Mouse (Mus musculus) liver, embryonic 12.5 days (tissue): ENCODE results near the gene Mmp21. TPM values are rescaled to one million over a fixed set of nuclear protein-coding genes. Genes with fewer than 3 reads are reported as not detected.

Source experiments
- ATAC-seq: fragments of 200-750 bp; cut with Nextera tagmentation; 2 replicates; pipeline ENCODE4 v1.8.0; 2017; ENCODE audit warnings: moderate number of reproducible peaks, mild to moderate bottlenecking, moderate library complexity
- H3K27ac ChIP-seq: fragments of 300-500 bp; sonication (generic); 2 replicates; pipeline ENCODE4 v1.5.1; 2016; ENCODE audit warnings: mild to moderate bottlenecking
- H3K27me3 ChIP-seq: fragments of 300-500 bp; sonication (generic); replicated peaks from 2 replicates; pipeline ENCODE4 v1.6.1; 2016; ENCODE audit warnings: mild to moderate bottlenecking, moderate library complexity
- H3K36me3 ChIP-seq: fragments of 300-500 bp; sonication (generic); 2 replicates; pipeline ENCODE4 v1.6.1; 2016; ENCODE audit warnings: mild to moderate bottlenecking, moderate library complexity
- H3K4me1 ChIP-seq: fragments of 300-500 bp; sonication (generic); 2 replicates; pipeline ENCODE4 v1.6.1; 2016
- H3K4me2 ChIP-seq: fragments of 300-500 bp; sonication (generic); 2 replicates; pipeline ENCODE4 v1.6.1; 2016; ENCODE audit warnings: mild to moderate bottlenecking, moderate library complexity
- H3K4me3 ChIP-seq: fragments of 300-500 bp; sonication (generic); 2 replicates; pipeline ENCODE4 v1.5.1; 2016; ENCODE audit warnings: mild to moderate bottlenecking, moderate library complexity
- H3K9ac ChIP-seq: fragments of 300-500 bp; sonication (generic); 2 replicates; pipeline ENCODE4 v1.6.1; 2016; ENCODE audit warnings: mild to moderate bottlenecking, moderate library complexity
- H3K9me3 ChIP-seq: fragments of 300-500 bp; sonication (generic); replicated peaks from 2 replicates; pipeline ENCODE4 v1.6.1; 2016; ENCODE audit warnings: mild to moderate bottlenecking, moderate library complexity
- WGBS: fragments of 180-500 bp; shearing (Covaris S2); methylation state at CpG from one replicate; pipeline ENCODE4 v1.1.7; 2016; ENCODE audit not compliant: insufficient replicate concordance; 5-methylcytosine and 5-hydroxymethylcytosine counted together
- polyA plus RNA-seq: library from polyadenylated mRNA; unstranded; fragments of >200 nt; fragmentation: Nextera tagmentation; extraction: Ambion mirVana; gene quantifications from 2 replicates; pipeline ENCODE4 v1.2.1, GENCODE M21; 2016

Mmp21 gene
- polyA plus RNA-seq, 1 experiment from 2014 or later = not detected

DNA sequence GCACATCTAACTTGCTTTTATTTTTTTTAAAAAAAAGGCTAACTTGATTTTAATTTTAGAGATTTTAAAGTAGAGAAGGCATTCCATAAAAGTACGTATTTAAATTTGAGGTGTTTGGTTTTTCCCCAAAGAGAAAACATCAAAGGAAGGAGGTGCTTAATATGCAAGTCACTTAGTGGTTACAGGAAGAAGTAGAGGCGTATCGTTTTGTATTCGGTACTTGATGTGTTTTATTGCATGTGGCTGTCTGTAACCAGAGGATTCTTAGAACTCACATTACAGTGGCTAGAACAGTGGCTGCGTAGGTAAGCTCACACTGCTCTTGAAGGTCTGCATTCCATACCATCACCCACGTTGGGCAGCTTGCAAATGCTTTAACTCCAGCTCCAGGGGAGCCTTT, 34.1 kb downstream of the Mmp21 start:
- no peaks in the 10 kb centered on the region for H3K27me3 ChIP-seq
- no peak overlapping the region for H3K4me2 ChIP-seq
- no peak overlapping the region for H3K4me3 ChIP-seq
- H3K4me1 ChIP-seq = no peaks in the 10 kb centered on the region
- H3K36me3 ChIP-seq = peaks cover 96% of the 10 kb centered on the region
- H3K27ac ChIP-seq = no peak overlapping the region
- WGBS = 88% methylated on average over 6 of the region's 6 CpGs
- H3K9me3 ChIP-seq = no peaks in the 10 kb centered on the region
- no peak for ATAC-seq
- no peak overlapping the region for H3K9ac ChIP-seq

DNA sequence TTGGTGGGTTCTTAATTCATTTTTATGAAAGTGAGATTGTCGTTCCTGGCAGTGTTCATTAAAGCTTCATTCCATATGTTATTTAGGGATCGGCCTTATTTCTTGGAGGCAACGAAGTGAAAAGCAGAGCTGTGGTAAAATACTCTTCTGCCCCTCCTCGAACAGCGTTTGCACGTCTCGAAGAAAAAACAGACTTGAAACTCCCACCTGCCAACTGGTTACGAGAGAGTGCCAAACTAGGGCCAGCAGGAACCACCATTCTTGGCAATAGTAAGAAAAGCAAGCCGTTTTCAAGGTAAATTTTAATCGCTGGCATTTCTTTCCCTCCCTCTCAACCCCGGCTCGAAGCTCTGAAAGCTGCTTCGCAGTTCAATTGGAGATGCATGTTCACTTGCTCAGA, 41.0 kb downstream of the Mmp21 start:
- Histone ChIP-seq H3K4me3 (peak overlapping the region; percentile 91), H3K4me2 (peak overlapping the region; percentile 96)
- 88% methylated on average over 13 of the region's 13 CpGs for WGBS

DNA sequence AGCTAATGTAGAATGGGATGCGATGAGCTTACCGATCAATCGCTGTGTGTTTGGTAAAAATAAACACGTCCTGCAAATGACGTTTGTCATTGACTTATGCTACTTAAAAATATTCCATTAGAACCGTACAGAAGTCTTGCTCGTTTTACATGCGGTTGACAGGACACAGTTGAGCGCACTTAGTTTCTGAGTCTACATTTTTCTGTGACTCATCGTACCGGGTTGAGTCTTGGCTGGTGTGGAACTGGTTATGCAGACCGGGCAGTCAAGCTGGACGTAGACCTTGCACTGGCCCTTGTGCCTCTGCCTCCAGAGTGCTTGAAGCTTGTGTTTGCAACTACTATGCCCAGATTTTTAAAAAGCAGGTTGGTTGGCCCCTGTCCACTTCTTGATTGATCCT, 41.6 kb downstream of the Mmp21 start:
- no peaks in the 10 kb centered on the region for H3K27me3 ChIP-seq
- H3K9ac ChIP-seq = peak overlapping the region; percentile 91
- H3K4me2 ChIP-seq = peak overlapping the region; percentile 96
- peak overlapping the region; percentile 91 for H3K27ac ChIP-seq
- no peak for ATAC-seq
- no peaks in the 10 kb centered on the region for H3K9me3 ChIP-seq
- peak overlapping the region; percentile 91 for H3K4me3 ChIP-seq
- peaks cover 12% of the 10 kb centered on the region for H3K4me1 ChIP-seq
- peaks cover 41% of the 10 kb centered on the region for H3K36me3 ChIP-seq
- WGBS = 5% methylated on average over 13 of the region's 13 CpGs

More for the DNA sequence above, 41.0 kb downstream of the Mmp21 start:
- Histone ChIP-seq H3K9me3 (no peaks in the 10 kb centered on the region), H3K36me3 (peaks cover 46% of the 10 kb centered on the region), H3K4me1 (peaks cover 12% of the 10 kb centered on the region), H3K9ac (peak overlapping the region; percentile 91), H3K27me3 (no peaks in the 10 kb centered on the region), H3K27ac (no peak overlapping the region)
- ATAC-seq = no peak

DNA sequence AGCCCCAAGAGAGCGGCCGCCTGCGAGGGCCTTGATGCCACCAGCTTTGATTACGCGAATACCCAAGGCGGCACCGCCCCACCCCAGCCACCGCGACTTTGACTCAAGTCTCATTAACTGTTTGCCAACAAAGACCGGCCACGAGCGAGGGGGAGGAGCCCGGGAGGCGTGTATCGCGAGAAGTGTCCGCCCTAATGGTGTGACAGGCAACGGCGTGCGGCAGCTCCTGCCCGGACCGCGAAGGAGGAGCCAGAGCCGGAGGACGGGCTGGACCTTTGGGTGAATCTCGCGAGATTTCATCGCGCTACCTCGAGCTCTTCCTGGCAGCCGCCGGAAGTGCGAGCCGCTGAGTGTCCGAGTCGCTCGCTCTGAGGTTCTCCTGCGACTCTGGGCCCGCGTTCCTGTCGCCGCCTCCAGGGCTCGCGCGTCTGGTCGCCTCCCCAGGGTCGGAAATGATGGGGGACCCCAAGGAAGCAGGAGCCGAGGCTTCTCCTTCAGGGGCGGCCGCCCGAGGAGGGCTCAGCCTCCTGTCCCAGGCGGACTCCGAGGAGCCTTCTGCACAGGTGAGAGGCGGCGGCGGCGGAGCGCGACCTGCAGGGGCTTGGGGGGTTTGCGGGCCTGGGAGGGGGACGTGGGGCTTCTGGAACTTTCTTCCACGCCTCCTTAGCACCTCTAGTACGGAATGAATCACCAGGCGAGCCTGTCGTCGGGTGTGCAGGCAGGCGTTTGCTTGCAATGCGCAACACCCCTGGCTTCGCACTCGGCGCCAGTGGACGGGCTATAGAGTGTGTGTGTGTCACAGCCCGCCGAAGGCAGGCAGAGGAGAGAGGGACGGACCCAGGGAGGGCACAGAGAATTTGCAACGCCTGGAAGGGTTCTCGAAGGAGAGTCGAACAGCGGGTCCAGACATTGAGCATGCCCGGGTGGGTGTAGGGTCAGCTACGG, 42.2 kb downstream of the Mmp21 start, which contains the start of gene Edrf1:
Edrf1 (plus strand) TSS at position 183 of the 945 bp plus-strand sequence.
- Histone ChIP-seq H3K4me2 (peak within 1 kb of the TSS; percentile 96), H3K27me3 (no peaks in the 10 kb centered on the region), H3K9ac (peak within 1 kb of the TSS; percentile 91), H3K9me3 (no peaks in the 10 kb centered on the region), H3K4me3 (peak within 1 kb of the TSS; percentile 91), H3K27ac (peak within 1 kb of the TSS; percentile 91), H3K36me3 (peaks cover 34% of the 10 kb centered on the region), H3K4me1 (peaks cover 12% of the 10 kb centered on the region)
- WGBS = under 1% methylated on average over 78 of the region's 81 CpGs
- peak; percentile 98 for ATAC-seq

DNA sequence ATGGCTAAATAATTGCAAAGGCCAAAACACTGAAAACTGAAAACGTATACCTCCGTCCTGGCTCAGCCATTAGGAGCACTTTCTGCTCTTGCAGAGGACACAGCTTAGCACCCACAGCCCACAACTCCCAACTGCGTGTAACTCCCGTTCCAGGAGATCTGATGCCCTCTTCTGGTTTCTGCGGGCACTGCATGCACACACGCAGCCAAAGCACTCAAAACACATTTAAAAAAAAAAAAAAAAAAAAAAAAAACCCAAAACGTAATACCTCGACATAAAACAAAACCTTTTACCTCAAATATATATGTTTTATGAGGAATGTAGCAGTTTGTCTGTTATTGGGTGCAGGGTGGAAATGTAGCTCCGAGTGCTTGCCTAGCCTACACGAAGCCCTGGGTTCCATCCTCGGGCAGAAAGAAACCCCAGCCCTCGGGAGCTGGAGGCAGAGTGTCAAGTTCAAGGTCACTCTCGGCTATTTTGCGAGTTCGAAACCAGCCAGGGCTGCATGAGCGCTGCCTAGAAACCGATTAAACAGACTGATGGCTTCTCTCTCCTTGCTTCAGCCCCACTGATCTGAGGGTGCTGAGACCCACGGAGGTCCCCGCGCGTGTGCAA, 43.0 kb downstream of the Mmp21 start:
- H3K27ac ChIP-seq = peak overlapping the region; percentile 91
- H3K4me1 ChIP-seq = peaks cover 12% of the 10 kb centered on the region
- no peaks in the 10 kb centered on the region for H3K27me3 ChIP-seq
- under 1% methylated on average over 21 of the region's 21 CpGs for WGBS
- H3K9ac ChIP-seq = peak overlapping the region; percentile 91
- peak; percentile 9; the same call in 1 of the 2 replicates for ATAC-seq
- peaks cover 26% of the 10 kb centered on the region for H3K36me3 ChIP-seq
- peak overlapping the region; percentile 91 for H3K4me3 ChIP-seq
- peak overlapping the region; percentile 96 for H3K4me2 ChIP-seq
- no peaks in the 10 kb centered on the region for H3K9me3 ChIP-seq

DNA sequence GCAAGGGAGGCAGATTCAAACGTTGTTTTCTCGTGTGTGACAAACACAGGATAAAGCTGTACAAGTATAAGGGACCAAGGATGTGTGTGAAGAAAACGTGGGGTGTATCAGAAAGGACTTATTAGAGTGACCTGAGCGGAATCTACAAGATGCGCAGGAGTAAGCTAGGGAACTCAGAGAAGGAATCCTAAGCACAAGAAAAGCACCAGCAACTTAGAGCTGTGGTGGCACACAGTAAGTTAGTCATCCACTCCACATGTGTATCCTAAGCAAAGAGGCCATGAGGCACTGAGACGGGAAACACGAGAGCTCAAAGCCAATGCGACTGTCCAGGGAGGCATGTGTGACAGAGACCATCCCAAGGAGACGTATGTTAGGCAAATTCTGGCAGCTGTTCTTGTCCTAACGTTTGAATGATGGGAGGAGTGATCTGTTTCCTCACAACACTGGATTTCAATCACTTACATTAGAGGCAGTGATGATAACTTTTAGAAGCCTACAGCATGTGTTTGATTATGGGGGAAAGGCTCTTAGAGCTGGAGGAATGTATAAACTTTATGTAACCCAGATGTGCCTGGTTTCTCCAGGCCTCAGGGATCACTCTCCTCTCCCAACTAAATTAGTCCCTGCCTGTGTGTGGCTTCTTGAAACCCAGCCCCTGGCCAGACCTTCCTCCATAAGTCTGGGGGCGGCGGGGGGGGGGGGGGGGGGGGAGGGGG, 44.8 kb downstream of the Mmp21 start:
- Histone ChIP-seq H3K27me3 (no peaks in the 10 kb centered on the region), H3K27ac (no peak overlapping the region), H3K9ac (no peak overlapping the region), H3K9me3 (no peaks in the 10 kb centered on the region), H3K4me1 (peaks cover 12% of the 10 kb centered on the region), H3K4me3 (no peak overlapping the region), H3K4me2 (no peak overlapping the region), H3K36me3 (peaks cover 13% of the 10 kb centered on the region)
- no peak for ATAC-seq
- 59% methylated on average over 10 of the region's 12 CpGs for WGBS

DNA sequence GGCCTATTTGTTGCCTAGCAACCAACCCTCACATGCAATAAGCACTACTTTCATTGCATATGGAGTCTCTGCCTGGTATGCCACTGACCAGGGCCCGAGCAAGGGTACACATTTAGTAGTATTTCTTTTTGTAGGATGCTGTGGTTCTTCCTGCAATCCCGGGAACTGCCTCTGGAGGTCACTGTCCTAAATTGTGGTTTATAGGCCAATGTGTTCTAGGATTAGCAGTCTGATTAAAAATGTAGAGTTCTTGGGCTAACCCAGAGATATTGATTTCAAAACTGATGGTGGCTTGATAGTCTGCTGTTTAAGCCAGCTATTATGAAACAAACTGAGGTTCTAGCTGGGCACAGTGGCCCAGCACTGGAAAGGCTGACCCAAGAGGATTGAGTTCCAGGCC, 47.4 kb downstream of the Mmp21 start:
- Histone ChIP-seq H3K9me3 (no peaks in the 10 kb centered on the region), H3K27ac (no peak overlapping the region), H3K36me3 (no peaks in the 10 kb centered on the region), H3K4me2 (no peak overlapping the region), H3K27me3 (peaks cover 5% of the 10 kb centered on the region; the same call in 1 of the 2 replicates), H3K4me1 (no peaks in the 10 kb centered on the region), H3K9ac (no peak overlapping the region), H3K4me3 (no peak overlapping the region)
- ATAC-seq = no peak
- 13% methylated on average over 2 of the region's 2 CpGs for WGBS

DNA sequence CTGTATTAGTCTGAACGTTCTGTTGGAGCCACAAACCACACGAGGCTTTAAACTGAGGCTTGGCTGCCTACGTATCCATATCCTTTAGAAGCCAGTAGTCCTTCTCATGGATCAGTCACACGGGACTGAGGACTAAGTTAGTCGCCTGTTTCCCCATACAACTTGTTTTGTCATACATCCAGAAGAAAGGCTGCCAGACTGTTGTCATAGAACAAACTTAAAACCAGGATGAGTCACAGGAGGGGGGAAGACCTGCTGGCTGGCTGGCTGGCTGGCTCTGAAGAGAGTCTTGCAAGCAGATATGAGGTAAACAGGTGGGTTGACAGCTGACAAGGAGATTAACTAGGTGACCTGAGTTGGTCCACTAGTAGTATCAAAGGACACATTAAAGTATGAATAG, 49.0 kb downstream of the Mmp21 start:
- no peaks in the 10 kb centered on the region for H3K9me3 ChIP-seq
- 61% methylated on average over 5 of the region's 5 CpGs for WGBS
- H3K4me1 ChIP-seq = no peaks in the 10 kb centered on the region
- H3K4me3 ChIP-seq = no peak overlapping the region
- H3K27me3 ChIP-seq = peaks cover 7% of the 10 kb centered on the region; the same call in 1 of the 2 replicates
- H3K4me2 ChIP-seq = no peak overlapping the region
- ATAC-seq = no peak
- no peaks in the 10 kb centered on the region for H3K36me3 ChIP-seq
- no peak overlapping the region for H3K27ac ChIP-seq
- H3K9ac ChIP-seq = no peak overlapping the region

DNA sequence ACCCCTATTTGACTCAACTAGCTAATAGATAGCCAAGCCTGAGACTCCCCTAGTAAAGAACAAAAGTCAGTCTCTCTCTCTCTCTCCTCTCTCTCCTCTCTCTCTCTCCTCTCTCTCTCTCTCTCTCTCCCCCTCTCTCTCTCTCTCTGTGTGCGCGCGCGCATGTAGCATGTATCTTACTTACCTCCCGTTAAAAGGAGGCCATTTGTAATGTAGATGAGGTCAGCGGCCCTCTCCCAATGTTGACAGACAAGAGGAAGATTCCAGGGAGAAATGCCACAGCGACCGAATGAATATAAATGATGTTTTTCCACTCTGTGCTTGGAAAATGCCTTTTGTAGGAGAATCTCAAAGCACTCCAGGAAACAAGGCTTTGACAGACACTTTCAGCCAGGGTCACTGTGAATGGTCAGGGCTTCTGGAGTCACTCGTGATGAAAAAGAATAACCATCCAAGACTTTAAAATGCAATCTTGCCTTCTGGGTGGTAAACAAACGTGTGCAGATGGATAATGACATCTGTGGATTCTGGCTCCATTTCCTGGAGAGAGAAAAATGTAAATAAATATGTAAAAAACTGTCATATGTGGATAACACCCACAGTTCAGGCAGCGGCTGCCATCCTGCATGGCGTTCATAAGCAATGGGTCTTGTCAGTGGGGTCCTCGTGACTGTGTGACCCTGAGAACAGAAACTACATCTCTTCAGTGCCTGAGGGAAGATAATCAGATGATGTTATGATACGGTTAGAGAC, 52.5 kb downstream of the Mmp21 start:
- ATAC-seq = no peak
- no peak overlapping the region for H3K27ac ChIP-seq
- peaks cover 13% of the 10 kb centered on the region; the same call in 1 of the 2 replicates for H3K27me3 ChIP-seq
- no peaks in the 10 kb centered on the region for H3K4me1 ChIP-seq
- no peak overlapping the region for H3K9ac ChIP-seq
- 65% methylated on average over 14 of the region's 14 CpGs for WGBS
- no peak overlapping the region for H3K4me2 ChIP-seq
- no peaks in the 10 kb centered on the region for H3K36me3 ChIP-seq
- no peak overlapping the region for H3K4me3 ChIP-seq
- H3K9me3 ChIP-seq = no peaks in the 10 kb centered on the region
